Mouse (Mus musculus) forebrain, embryonic 12.5 days (tissue): Measurements from ENCODE around the gene Dhdh. TPM values are rescaled to one million over a fixed set of nuclear protein-coding genes. Genes with fewer than 3 reads are reported as not detected.

Experiments used
- ATAC-seq: fragments of 200-750 bp; cut with Nextera tagmentation; 2 replicates; pipeline ENCODE4 v1.8.0; 2017; ENCODE audit warnings: moderate TSS enrichment; ENCODE audit not compliant: low FRiP score
- H3K27ac ChIP-seq: fragments of 300-500 bp; sonication (generic); 2 replicates; pipeline ENCODE4 v1.5.1; 2016; ENCODE audit warnings: mild to moderate bottlenecking
- H3K27me3 ChIP-seq: fragments of 300-500 bp; sonication (generic); 2 replicates; pipeline ENCODE4 v1.6.1; 2016; ENCODE audit warnings: mild to moderate bottlenecking
- H3K36me3 ChIP-seq: fragments of 300-500 bp; sonication (generic); replicated peaks from 2 replicates; pipeline ENCODE4 v1.6.1; 2016; ENCODE audit warnings: mild to moderate bottlenecking
- H3K4me1 ChIP-seq: fragments of 300-500 bp; sonication (generic); 2 replicates; pipeline ENCODE4 v1.6.1; 2016
- H3K4me2 ChIP-seq: fragments of 300-500 bp; sonication (generic); 2 replicates; pipeline ENCODE4 v1.6.1; 2016; ENCODE audit warnings: mild to moderate bottlenecking, moderate library complexity
- H3K4me3 ChIP-seq: fragments of 300-500 bp; sonication (generic); replicated peaks from 2 replicates; pipeline ENCODE4 v1.5.1; 2016; ENCODE audit warnings: mild to moderate bottlenecking
- H3K9ac ChIP-seq: fragments of 300-500 bp; sonication (generic); 2 replicates; pipeline ENCODE4 v1.6.1; 2016; ENCODE audit warnings: mild to moderate bottlenecking
- H3K9me3 ChIP-seq: fragments of 300-500 bp; sonication (generic); 2 replicates; pipeline ENCODE4 v1.6.1; 2016
- WGBS: fragments of 180-500 bp; shearing (Covaris S2); methylation state at CpG from one replicate; pipeline ENCODE4 v1.1.7; 2016; 5-methylcytosine and 5-hydroxymethylcytosine counted together
- polyA plus RNA-seq: library from polyadenylated mRNA; unstranded; fragments of >200 nt; fragmentation: Nextera tagmentation; extraction: Ambion mirVana; gene quantifications from 2 replicates; pipeline ENCODE4 v1.2.1, GENCODE M21; 2016

The Dhdh gene
- polyA plus RNA-seq, 1 experiment from 2014 or later: 3.0 TPM

- H3K4me2 ChIP-seq: no peak overlapping the region
- peaks cover 39% of the 10 kb centered on the region for H3K4me1 ChIP-seq
- H3K36me3 ChIP-seq: peaks cover 47% of the 10 kb centered on the region
- no peak overlapping the region for H3K4me3 ChIP-seq
- H3K9ac ChIP-seq: 0 out of 2 replicates have a peak overlapping the region, but pooled peaks have one; percentile 87
- no peak for ATAC-seq
- H3K27me3 ChIP-seq: no peaks in the 10 kb centered on the region
- 80% methylated on average over 13 of the region's 13 CpGs for WGBS
- H3K27ac ChIP-seq: peak overlapping the region; percentile 65; the same call in 1 of the 2 replicates
- H3K9me3 ChIP-seq: no peaks in the 10 kb centered on the region
Measured at GRCm38 (mm10) chr7:45455932-45456696, 32.5 kb downstream of the Dhdh start.

- no peaks in the 10 kb centered on the region for H3K9me3 ChIP-seq
- H3K27ac ChIP-seq: no peak overlapping the region
- no peak overlapping the region for H3K4me2 ChIP-seq
- H3K9ac ChIP-seq: peak overlapping the region; percentile 21; the same call in 1 of the 2 replicates
- H3K27me3 ChIP-seq: no peaks in the 10 kb centered on the region
- 93% methylated on average over 15 of the region's 15 CpGs for WGBS
- H3K4me3 ChIP-seq: no peak overlapping the region
- no peak for ATAC-seq
- peaks cover 47% of the 10 kb centered on the region for H3K36me3 ChIP-seq
- H3K4me1 ChIP-seq: peaks cover 27% of the 10 kb centered on the region
Measured at GRCm38 (mm10) chr7:45454971-45455370, 33.6 kb downstream of the Dhdh start.

- Histone ChIP-seq H3K36me3 (peaks cover 42% of the 10 kb centered on the region), H3K4me3 (0 out of 2 replicates have a peak overlapping the region, but pooled peaks have one; percentile 10), H3K4me1 (peaks cover 7% of the 10 kb centered on the region; the same call in 1 of the 2 replicates), H3K9ac (no peak overlapping the region), H3K27me3 (no peaks in the 10 kb centered on the region), H3K4me2 (no peak overlapping the region), H3K27ac (0 out of 2 replicates have a peak overlapping the region, but pooled peaks have one; percentile 13), H3K9me3 (no peaks in the 10 kb centered on the region)
- WGBS: 52% methylated on average over 23 of the region's 23 CpGs
- ATAC-seq: peak; percentile 81
Measured at GRCm38 (mm10) chr7:45451344-45451982, 37.1 kb downstream of the Dhdh start.

GRCm38 (mm10) chr7:45449974-45450373, 38.6 kb downstream of the Dhdh start:
- peaks cover 2% of the 10 kb centered on the region; the same call in 1 of the 2 replicates for H3K4me1 ChIP-seq
- WGBS: 83% methylated on average over 1 of the region's 1 CpGs
- H3K9ac ChIP-seq: no peak overlapping the region
- H3K9me3 ChIP-seq: no peaks in the 10 kb centered on the region
- H3K27me3 ChIP-seq: no peaks in the 10 kb centered on the region
- peaks cover 39% of the 10 kb centered on the region for H3K36me3 ChIP-seq
- no peak overlapping the region for H3K27ac ChIP-seq
- ATAC-seq: no peak
- H3K4me2 ChIP-seq: no peak overlapping the region
- no peak overlapping the region for H3K4me3 ChIP-seq

GRCm38 (mm10) chr7:45447325-45447990, 41.1 kb downstream of the Dhdh start:
- H3K9ac ChIP-seq: no peak overlapping the region
- no peak overlapping the region for H3K4me2 ChIP-seq
- no peak for ATAC-seq
- no peaks in the 10 kb centered on the region for H3K27me3 ChIP-seq
- H3K27ac ChIP-seq: no peak overlapping the region
- H3K4me3 ChIP-seq: no peak overlapping the region
- 31% methylated on average over 11 of the region's 11 CpGs for WGBS
- H3K4me1 ChIP-seq: peaks cover 2% of the 10 kb centered on the region; the same call in 1 of the 2 replicates
- peaks cover 51% of the 10 kb centered on the region for H3K36me3 ChIP-seq
- no peaks in the 10 kb centered on the region for H3K9me3 ChIP-seq

GRCm38 (mm10) chr7:45446589-45446988, 42.0 kb downstream of the Dhdh start:
- H3K36me3 ChIP-seq: peaks cover 45% of the 10 kb centered on the region

GRCm38 (mm10) chr7:45443526-45444420, 44.8 kb downstream of the Dhdh start:
- WGBS: 90% methylated on average over 22 of the region's 22 CpGs
- H3K27ac ChIP-seq: no peak overlapping the region
- H3K4me3 ChIP-seq: no peak overlapping the region
- no peak overlapping the region for H3K4me2 ChIP-seq
- H3K9me3 ChIP-seq: no peaks in the 10 kb centered on the region
- H3K27me3 ChIP-seq: no peaks in the 10 kb centered on the region
- no peaks in the 10 kb centered on the region for H3K4me1 ChIP-seq
- ATAC-seq: no peak
- peaks cover 54% of the 10 kb centered on the region for H3K36me3 ChIP-seq
- H3K9ac ChIP-seq: 0 out of 2 replicates have a peak overlapping the region, but pooled peaks have one; percentile 4

More at GRCm38 (mm10) chr7:45446589-45446988, 42.0 kb downstream of the Dhdh start:
- no peak overlapping the region for H3K9ac ChIP-seq
- peaks cover 2% of the 10 kb centered on the region; the same call in 1 of the 2 replicates for H3K4me1 ChIP-seq
- no peak overlapping the region for H3K27ac ChIP-seq
- no peaks in the 10 kb centered on the region for H3K9me3 ChIP-seq
- H3K4me2 ChIP-seq: no peak overlapping the region
- ATAC-seq: no peak
- H3K4me3 ChIP-seq: no peak overlapping the region
- H3K27me3 ChIP-seq: no peaks in the 10 kb centered on the region

GRCm38 (mm10) chr7:45437521-45438276, 50.9 kb downstream of the Dhdh start, which contains the start of gene Ruvbl2:
Gene Ruvbl2 (minus strand): TSS chr7:45438096.
- 14% methylated on average over 19 of the region's 19 CpGs for WGBS
- no peak within 1 kb of the TSS for H3K27ac ChIP-seq

GRCm38 (mm10) chr7:45437046-45437445, 51.6 kb downstream of the Dhdh start:
- WGBS: 24% methylated on average over 6 of the region's 6 CpGs
- Histone ChIP-seq H3K4me3 (no peak overlapping the region), H3K4me2 (peak overlapping the region; percentile 21; the same call in 1 of the 2 replicates), H3K4me1 (peaks cover 45% of the 10 kb centered on the region), H3K9me3 (no peaks in the 10 kb centered on the region), H3K9ac (no peak overlapping the region), H3K27ac (no peak overlapping the region), H3K27me3 (0 out of 2 replicates have a peak, but pooled peaks cover 4% of the 10 kb centered on the region), H3K36me3 (peaks cover 18% of the 10 kb centered on the region)
- ATAC-seq: no peak

More at GRCm38 (mm10) chr7:45437521-45438276, 50.9 kb downstream of the Dhdh start, which contains the start of gene Ruvbl2:
- Histone ChIP-seq H3K4me1 (peaks cover 43% of the 10 kb centered on the region), H3K9ac (no peak within 1 kb of the TSS), H3K27me3 (0 out of 2 replicates have a peak, but pooled peaks cover 4% of the 10 kb centered on the region), H3K9me3 (no peaks in the 10 kb centered on the region), H3K4me3 (no peak within 1 kb of the TSS), H3K36me3 (peaks cover 20% of the 10 kb centered on the region), H3K4me2 (peak within 1 kb of the TSS; percentile 21)
- ATAC-seq: no peak

- peaks cover 45% of the 10 kb centered on the region for H3K4me1 ChIP-seq
- peaks cover 24% of the 10 kb centered on the region for H3K36me3 ChIP-seq
- H3K27ac ChIP-seq: no peak overlapping the region
- no peak overlapping the region for H3K4me2 ChIP-seq
- H3K9ac ChIP-seq: peak overlapping the region; percentile 85; the same call in 1 of the 2 replicates
- H3K27me3 ChIP-seq: 0 out of 2 replicates have a peak, but pooled peaks cover 4% of the 10 kb centered on the region
- no peak for ATAC-seq
- no peaks in the 10 kb centered on the region for H3K9me3 ChIP-seq
- 93% methylated on average over 5 of the region's 5 CpGs for WGBS
- no peak overlapping the region for H3K4me3 ChIP-seq
Measured at GRCm38 (mm10) chr7:45436444-45436843, 52.2 kb downstream of the Dhdh start.
